Mouse (Mus musculus) forebrain, embryonic 15.5 days (tissue): ENCODE results near the gene Clec9a. TPM values are rescaled to one million over a fixed set of nuclear protein-coding genes. Genes with fewer than 3 reads are reported as not detected.

ENCODE experiments used
- ATAC-seq: fragments of 200-750 bp; cut with Nextera tagmentation; replicated peaks from 2 replicates; pipeline ENCODE4 v1.8.0; 2017; ENCODE audit warnings: mild to moderate bottlenecking, moderate TSS enrichment, moderate library complexity
- H3K27ac ChIP-seq: fragments of 300-500 bp; sonication (generic); replicated peaks from 2 replicates; pipeline ENCODE4 v1.5.1; 2015; ENCODE audit warnings: mild to moderate bottlenecking, inconsistent platforms
- H3K27me3 ChIP-seq: fragments of 300-500 bp; sonication (generic); 2 replicates; pipeline ENCODE4 v1.6.1; 2015; ENCODE audit warnings: inconsistent platforms
- H3K36me3 ChIP-seq: fragments of 300-500 bp; sonication (generic); 2 replicates; pipeline ENCODE4 v1.6.1; 2015; ENCODE audit warnings: mild to moderate bottlenecking, inconsistent platforms
- H3K4me1 ChIP-seq: fragments of 300-500 bp; sonication (generic); 2 replicates; pipeline ENCODE4 v1.6.1; 2015; ENCODE audit warnings: inconsistent platforms
- H3K4me2 ChIP-seq: fragments of 300-500 bp; sonication (generic); replicated peaks from 2 replicates; pipeline ENCODE4 v1.6.1; 2015; ENCODE audit warnings: mild to moderate bottlenecking, inconsistent platforms
- H3K4me3 ChIP-seq: fragments of 300-500 bp; sonication (generic); 2 replicates; pipeline ENCODE4 v1.5.1; 2015; ENCODE audit warnings: mild to moderate bottlenecking, inconsistent platforms
- H3K9ac ChIP-seq: fragments of 300-500 bp; sonication (generic); replicated peaks from 2 replicates; pipeline ENCODE4 v1.6.1; 2015; ENCODE audit warnings: mild to moderate bottlenecking, inconsistent platforms
- H3K9me3 ChIP-seq: fragments of 300-500 bp; sonication (generic); 2 replicates; pipeline ENCODE4 v1.6.1; 2016; ENCODE audit warnings: inconsistent platforms
- WGBS: fragments of 180-500 bp; shearing (Covaris S2); methylation state at CpG from one replicate; pipeline ENCODE4 v1.1.7; 2015; ENCODE audit warnings: mixed read lengths; 5-methylcytosine and 5-hydroxymethylcytosine counted together
- polyA plus RNA-seq: library from polyadenylated mRNA; unstranded; fragments of >200 nt; fragmentation: Nextera tagmentation; extraction: Ambion mirVana; gene quantifications from 2 replicates; pipeline ENCODE4 v1.2.1, GENCODE M21; 2015

The Clec9a gene
- polyA plus RNA-seq, 1 experiment from 2014 or later, result 0.13 TPM

DNA sequence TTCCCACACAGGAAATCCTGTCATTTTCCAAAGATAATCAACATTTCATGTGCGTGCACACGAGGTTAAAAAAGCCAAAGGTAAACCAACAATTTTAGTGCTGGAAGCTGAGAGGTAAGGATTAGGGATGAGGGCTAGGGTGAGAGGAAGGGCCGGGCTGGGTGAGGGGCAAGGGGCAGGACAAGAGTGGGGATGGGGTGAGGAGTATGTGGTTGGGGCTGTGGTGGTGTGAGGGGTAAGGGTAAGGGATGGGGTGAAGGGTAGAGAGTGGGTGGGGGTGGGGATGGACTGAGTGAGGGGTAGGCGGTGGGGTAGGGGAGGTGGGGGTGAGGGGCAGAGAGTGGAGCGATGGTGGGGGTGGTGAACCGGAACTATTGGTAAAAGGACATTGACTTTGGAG is 14.9 kb upstream of the Clec9a start:
- ATAC-seq, result 0 out of 2 replicates have a peak, but pooled peaks have one; percentile 57

DNA sequence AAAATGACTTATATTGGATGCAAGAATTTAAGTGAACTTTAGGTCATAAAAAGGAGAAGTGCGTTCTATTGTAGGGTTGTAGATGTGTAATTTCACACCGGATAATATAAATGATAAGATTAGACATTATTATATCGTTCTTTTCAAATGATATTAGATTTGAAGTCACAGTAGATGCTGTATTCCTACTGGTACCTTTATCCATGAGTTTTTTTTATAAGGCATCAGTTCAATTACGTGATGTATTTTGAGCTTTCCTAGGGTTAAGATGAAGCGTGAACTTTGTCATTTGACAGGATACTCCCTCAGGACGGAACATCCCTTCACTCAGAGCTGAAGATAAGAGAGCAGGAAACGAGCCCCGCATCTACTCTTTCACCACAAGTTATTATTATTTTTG is 11.7 kb upstream of the Clec9a start, which contains the start of gene Clec1b:
Clec1b (plus strand) TSS at position 301 of the 400 bp plus-strand sequence.
- H3K9me3 ChIP-seq, result no peaks in the 10 kb centered on the region
- no peak within 1 kb of the TSS for H3K4me3 ChIP-seq
- H3K9ac ChIP-seq, result no peak within 1 kb of the TSS
- no peaks in the 10 kb centered on the region for H3K4me1 ChIP-seq
- H3K27me3 ChIP-seq, result no peaks in the 10 kb centered on the region
- no peak for ATAC-seq
- no peaks in the 10 kb centered on the region for H3K36me3 ChIP-seq
- H3K27ac ChIP-seq, result no peak within 1 kb of the TSS
- no peak within 1 kb of the TSS for H3K4me2 ChIP-seq
- 92% methylated on average over 8 of the region's 8 CpGs for WGBS

More for the DNA sequence above, 14.9 kb upstream of the Clec9a start:
- Histone ChIP-seq H3K9me3 (no peaks in the 10 kb centered on the region), H3K4me2 (no peak overlapping the region), H3K36me3 (no peaks in the 10 kb centered on the region), H3K27ac (no peak overlapping the region), H3K4me1 (no peaks in the 10 kb centered on the region), H3K9ac (no peak overlapping the region), H3K4me3 (no peak overlapping the region), H3K27me3 (no peaks in the 10 kb centered on the region)
- WGBS, result 79% methylated on average over 6 of the region's 6 CpGs

DNA sequence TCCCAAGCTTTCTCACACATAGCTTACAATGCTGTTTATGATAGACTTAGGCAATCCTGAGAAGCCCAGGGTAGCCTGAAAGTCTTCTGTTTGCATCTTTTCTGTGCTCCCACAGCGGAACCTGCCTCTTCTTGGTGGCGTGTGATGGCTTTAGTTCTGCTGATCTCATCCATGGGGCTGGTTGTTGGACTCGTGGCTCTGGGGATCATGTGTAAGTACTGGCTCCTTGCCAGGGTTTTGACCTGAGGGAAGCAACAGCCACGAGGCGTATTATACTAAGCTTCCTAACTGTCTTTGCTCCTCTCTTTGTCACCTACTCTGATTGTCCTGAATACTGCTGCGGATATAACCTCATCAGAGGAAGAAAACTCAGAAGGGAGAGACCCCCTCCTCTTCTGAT is 8.7 kb upstream of the Clec9a start:
- Histone ChIP-seq H3K27me3 (no peaks in the 10 kb centered on the region), H3K9me3 (no peaks in the 10 kb centered on the region), H3K4me3 (no peak overlapping the region), H3K4me2 (no peak overlapping the region), H3K27ac (no peak overlapping the region), H3K9ac (no peak overlapping the region), H3K36me3 (no peaks in the 10 kb centered on the region), H3K4me1 (no peaks in the 10 kb centered on the region)
- ATAC-seq, result no peak
- WGBS, result 62% methylated on average over 6 of the region's 6 CpGs

DNA sequence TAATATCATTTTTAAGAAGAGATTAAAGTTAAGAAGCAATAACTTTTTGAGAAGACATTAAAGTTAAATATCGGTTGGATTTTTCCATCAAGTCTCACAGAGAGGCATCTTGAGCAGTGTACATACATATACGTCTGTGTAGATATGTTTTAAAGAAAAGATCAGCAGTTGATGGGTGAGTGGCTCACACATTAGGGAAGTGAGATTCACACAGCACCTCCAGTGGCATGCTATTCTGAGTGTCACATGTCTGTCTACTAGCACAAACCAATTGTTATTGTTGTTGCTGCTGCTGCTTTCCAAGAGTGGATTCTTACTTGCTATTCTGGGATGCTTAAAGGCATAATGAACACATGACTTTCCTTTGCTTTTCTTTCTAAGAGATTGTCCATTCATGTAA is 6.3 kb upstream of the Clec9a start:
- H3K4me2 ChIP-seq, result no peak overlapping the region
- H3K27me3 ChIP-seq, result no peaks in the 10 kb centered on the region
- H3K9ac ChIP-seq, result no peak overlapping the region
- 95% methylated on average over 2 of the region's 2 CpGs for WGBS
- H3K9me3 ChIP-seq, result no peaks in the 10 kb centered on the region
- no peak overlapping the region for H3K4me3 ChIP-seq
- H3K27ac ChIP-seq, result no peak overlapping the region
- no peaks in the 10 kb centered on the region for H3K36me3 ChIP-seq
- ATAC-seq, result no peak
- no peaks in the 10 kb centered on the region for H3K4me1 ChIP-seq

DNA sequence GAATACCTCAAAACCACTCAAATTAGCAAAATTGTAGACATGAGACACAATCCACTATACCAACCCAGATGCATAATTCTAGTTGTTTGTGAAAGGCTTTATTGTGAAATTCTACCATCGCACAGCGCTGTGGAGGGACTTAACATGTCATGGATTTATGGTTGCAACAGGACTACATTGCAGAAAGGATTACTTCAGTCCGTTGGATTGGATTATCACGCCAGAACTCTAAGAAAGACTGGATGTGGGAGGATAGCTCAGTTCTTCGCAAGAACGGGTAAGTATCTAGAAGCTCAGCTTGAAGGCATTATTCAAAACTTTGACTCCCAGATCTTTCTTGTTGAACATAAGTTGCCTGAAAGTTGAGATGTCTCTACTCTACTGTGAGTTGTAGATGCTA is 5.3 kb upstream of the Clec9a start:
- Histone ChIP-seq H3K4me1 (no peaks in the 10 kb centered on the region), H3K27ac (no peak overlapping the region), H3K27me3 (no peaks in the 10 kb centered on the region), H3K4me2 (no peak overlapping the region), H3K4me3 (no peak overlapping the region), H3K36me3 (no peaks in the 10 kb centered on the region), H3K9me3 (no peaks in the 10 kb centered on the region), H3K9ac (no peak overlapping the region)
- 78% methylated on average over 6 of the region's 6 CpGs for WGBS
- ATAC-seq, result no peak

GRCm38 (mm10) chr6:129405999-129406398 is 2.7 kb upstream of the Clec9a start:
- no peak overlapping the region for H3K4me2 ChIP-seq
- no peak for ATAC-seq
- H3K4me3 ChIP-seq, result no peak overlapping the region
- H3K4me1 ChIP-seq, result no peaks in the 10 kb centered on the region
- H3K9ac ChIP-seq, result no peak overlapping the region
- H3K9me3 ChIP-seq, result no peaks in the 10 kb centered on the region
- no peaks in the 10 kb centered on the region for H3K27me3 ChIP-seq
- H3K27ac ChIP-seq, result no peak overlapping the region
- no peaks in the 10 kb centered on the region for H3K36me3 ChIP-seq

DNA sequence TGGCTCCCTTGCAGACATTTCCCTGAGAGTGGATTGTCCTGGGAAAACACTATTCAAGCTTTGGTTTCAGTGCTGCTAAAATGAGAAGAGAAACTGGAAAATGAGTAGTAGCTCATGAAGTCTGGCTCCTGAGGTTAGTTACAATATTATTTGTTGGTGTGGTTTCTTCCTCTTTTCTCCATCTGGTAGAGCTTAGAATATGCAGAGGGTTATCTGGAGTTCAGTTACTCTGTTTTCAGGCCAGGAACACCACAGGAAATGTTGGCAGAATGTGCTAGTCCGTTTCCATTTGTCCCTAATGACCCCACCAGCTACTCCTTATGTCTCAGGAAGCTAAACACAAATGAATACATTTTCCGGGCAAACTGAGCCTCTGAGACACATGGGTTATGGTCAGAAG is 1.3 kb upstream of the Clec9a start:
- no peak overlapping the region for H3K4me2 ChIP-seq
- no peaks in the 10 kb centered on the region for H3K27me3 ChIP-seq
- 43% methylated on average over 2 of the region's 2 CpGs for WGBS
- H3K4me1 ChIP-seq, result no peaks in the 10 kb centered on the region
- no peak for ATAC-seq
- H3K9me3 ChIP-seq, result no peaks in the 10 kb centered on the region
- H3K4me3 ChIP-seq, result no peak overlapping the region
- no peaks in the 10 kb centered on the region for H3K36me3 ChIP-seq
- no peak overlapping the region for H3K9ac ChIP-seq
- H3K27ac ChIP-seq, result no peak overlapping the region

DNA sequence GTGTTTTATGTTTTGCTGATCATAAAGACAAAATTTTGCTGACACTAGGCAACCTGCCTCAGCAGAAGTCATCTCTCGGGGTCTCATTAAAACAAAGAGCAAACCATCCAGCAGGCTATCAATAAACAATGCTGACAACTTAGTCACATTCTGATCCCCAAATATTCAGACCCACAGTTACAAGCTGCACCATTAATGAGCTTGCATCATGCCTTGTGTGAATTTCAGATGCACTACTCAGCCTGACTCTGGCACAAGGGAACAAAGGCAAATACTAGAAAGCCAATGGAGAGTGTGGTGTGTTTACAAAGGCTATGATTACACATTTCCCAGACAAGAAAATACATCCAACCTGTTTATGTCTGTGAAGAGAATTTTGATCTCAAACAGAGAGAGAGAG is 5.5 kb downstream of the Clec9a start:
- Histone ChIP-seq H3K4me2 (no peak overlapping the region), H3K27ac (no peak overlapping the region), H3K9ac (no peak overlapping the region), H3K36me3 (no peaks in the 10 kb centered on the region), H3K4me1 (no peaks in the 10 kb centered on the region), H3K9me3 (no peaks in the 10 kb centered on the region), H3K27me3 (no peaks in the 10 kb centered on the region), H3K4me3 (no peak overlapping the region)
- no peak for ATAC-seq
- 82% methylated on average over 1 of the region's 1 CpGs for WGBS

DNA sequence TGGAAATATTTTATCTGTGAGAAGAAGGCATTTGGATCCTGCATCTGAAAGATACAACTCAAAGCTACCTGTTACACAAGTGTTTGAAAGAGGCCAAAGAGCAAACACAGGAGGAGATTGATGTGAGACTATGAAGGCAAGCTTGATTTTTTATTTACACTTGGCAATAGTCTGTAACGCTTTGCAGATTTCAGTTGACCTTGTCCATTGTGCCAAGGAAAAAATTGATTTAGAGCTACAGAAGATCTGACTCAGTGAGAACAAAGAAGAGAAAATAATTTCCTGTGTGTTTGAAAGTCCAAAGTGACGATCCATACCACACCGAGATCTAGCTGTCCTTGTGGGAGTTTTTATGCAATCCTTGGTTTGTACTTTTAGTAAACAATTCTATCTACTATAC is 13.6 kb downstream of the Clec9a start:
- Histone ChIP-seq H3K9ac (no peak overlapping the region), H3K4me2 (no peak overlapping the region), H3K9me3 (no peaks in the 10 kb centered on the region), H3K4me1 (no peaks in the 10 kb centered on the region; the same call in 1 of the 2 replicates), H3K36me3 (no peaks in the 10 kb centered on the region), H3K27me3 (no peaks in the 10 kb centered on the region), H3K27ac (no peak overlapping the region), H3K4me3 (no peak overlapping the region)
- WGBS, result 90% methylated on average over 3 of the region's 3 CpGs
- no peak for ATAC-seq

- 66% methylated on average over 4 of the region's 4 CpGs for WGBS
- ATAC-seq, result peak; percentile 33
- no peak overlapping the region for H3K27ac ChIP-seq
Measured at GRCm38 (mm10) chr6:129423040-129423733, 14.5 kb downstream of the Clec9a start.

GRCm38 (mm10) chr6:129423734-129424072 is 15.0 kb downstream of the Clec9a start:
- H3K27me3 ChIP-seq, result no peaks in the 10 kb centered on the region
- WGBS, result 13% methylated on average over 1 of the region's 1 CpGs
- no peak overlapping the region for H3K4me3 ChIP-seq
- H3K9ac ChIP-seq, result no peak overlapping the region
- ATAC-seq, result peak; percentile 91
- H3K4me2 ChIP-seq, result no peak overlapping the region
- H3K9me3 ChIP-seq, result no peaks in the 10 kb centered on the region
- no peak overlapping the region for H3K27ac ChIP-seq
- no peaks in the 10 kb centered on the region; the same call in 1 of the 2 replicates for H3K4me1 ChIP-seq
- no peaks in the 10 kb centered on the region for H3K36me3 ChIP-seq

More at GRCm38 (mm10) chr6:129423040-129423733, 14.5 kb downstream of the Clec9a start:
- no peak overlapping the region for H3K4me3 ChIP-seq
- no peak overlapping the region for H3K4me2 ChIP-seq
- H3K9me3 ChIP-seq, result no peaks in the 10 kb centered on the region
- H3K9ac ChIP-seq, result no peak overlapping the region
- no peaks in the 10 kb centered on the region for H3K27me3 ChIP-seq
- H3K4me1 ChIP-seq, result no peaks in the 10 kb centered on the region; the same call in 1 of the 2 replicates
- H3K36me3 ChIP-seq, result no peaks in the 10 kb centered on the region

GRCm38 (mm10) chr6:129425217-129425616 is 16.6 kb downstream of the Clec9a start:
- Histone ChIP-seq H3K4me2 (no peak overlapping the region), H3K36me3 (no peaks in the 10 kb centered on the region), H3K27ac (no peak overlapping the region), H3K4me3 (no peak overlapping the region), H3K4me1 (no peaks in the 10 kb centered on the region; the same call in 1 of the 2 replicates), H3K9ac (no peak overlapping the region), H3K27me3 (no peaks in the 10 kb centered on the region), H3K9me3 (no peaks in the 10 kb centered on the region)
- no peak for ATAC-seq
- 79% methylated on average over 5 of the region's 5 CpGs for WGBS

DNA sequence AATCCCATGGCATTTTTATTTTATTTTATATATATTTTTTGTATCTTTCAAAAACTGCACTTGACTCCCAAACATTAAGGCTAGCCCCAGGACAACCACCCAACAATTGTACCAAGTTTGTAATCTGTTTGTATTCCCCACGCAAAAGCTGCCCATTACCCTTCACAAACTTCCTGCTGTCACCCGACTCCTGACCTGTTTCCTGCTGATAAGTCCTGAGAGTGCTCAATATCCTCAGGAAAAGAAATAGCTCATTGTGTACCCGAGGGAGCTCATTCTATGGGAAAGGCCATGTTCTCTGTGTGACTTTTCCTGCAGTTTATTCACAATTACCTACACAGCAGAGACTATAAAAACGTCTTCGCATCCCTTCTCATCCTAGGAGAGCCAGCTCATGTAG is 17.1 kb downstream of the Clec9a start:
- Histone ChIP-seq H3K4me3 (no peak overlapping the region), H3K27ac (no peak overlapping the region), H3K36me3 (no peaks in the 10 kb centered on the region), H3K9ac (no peak overlapping the region), H3K9me3 (no peaks in the 10 kb centered on the region), H3K27me3 (no peaks in the 10 kb centered on the region), H3K4me2 (no peak overlapping the region), H3K4me1 (no peaks in the 10 kb centered on the region; the same call in 1 of the 2 replicates)
- no peak for ATAC-seq
- WGBS, result 34% methylated on average over 5 of the region's 5 CpGs
